Mouse (Mus musculus) erythroblast, embryonic 14.5 days (primary cell): Measurements from ENCODE around the gene Ccdc194.

Experiments used
- GATA1 ChIP-seq: IDR thresholded peaks from 2 replicates; pipeline ENCODE4 v1.6.1; 2012; ENCODE audit warnings: low read length, inconsistent platforms, mixed read lengths
- TAL1 ChIP-seq: IDR thresholded peaks from 3 replicates; pipeline ENCODE4 v1.6.1; 2012; ENCODE audit warnings: low read length, inconsistent platforms, mixed read lengths

DNA sequence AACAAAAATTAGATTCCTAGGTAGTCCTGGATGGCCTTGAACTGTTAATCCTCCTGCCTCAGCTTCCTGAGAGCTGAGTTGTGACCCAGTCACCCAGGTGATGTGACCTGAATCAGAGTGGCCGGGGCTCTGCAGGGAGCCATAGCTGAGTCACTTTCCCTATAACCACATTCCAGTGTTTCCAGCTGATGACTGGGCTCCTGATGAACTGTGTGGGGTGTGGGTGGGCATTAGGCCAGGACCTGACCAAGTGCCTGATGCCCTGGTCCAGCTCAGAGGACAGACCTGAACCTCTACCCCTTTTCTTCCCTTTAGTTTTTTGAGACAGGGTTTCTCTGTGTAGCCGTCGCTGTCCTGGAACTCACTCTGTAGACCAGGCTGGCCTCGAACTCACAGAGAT, 20.2 kb downstream of the Ccdc194 start:
- TF ChIP-seq TAL1: no peak
- no peak for TF ChIP-seq GATA1
